Mouse (Mus musculus): ENCODE results near the gene Josd1. TPM values are rescaled to one million over a fixed set of nuclear protein-coding genes. Genes with fewer than 3 reads are reported as not detected.

Gene Josd1
- polyA plus RNA-seq, 1 experiment from 2014 or later = 13.8 TPM

DNA sequence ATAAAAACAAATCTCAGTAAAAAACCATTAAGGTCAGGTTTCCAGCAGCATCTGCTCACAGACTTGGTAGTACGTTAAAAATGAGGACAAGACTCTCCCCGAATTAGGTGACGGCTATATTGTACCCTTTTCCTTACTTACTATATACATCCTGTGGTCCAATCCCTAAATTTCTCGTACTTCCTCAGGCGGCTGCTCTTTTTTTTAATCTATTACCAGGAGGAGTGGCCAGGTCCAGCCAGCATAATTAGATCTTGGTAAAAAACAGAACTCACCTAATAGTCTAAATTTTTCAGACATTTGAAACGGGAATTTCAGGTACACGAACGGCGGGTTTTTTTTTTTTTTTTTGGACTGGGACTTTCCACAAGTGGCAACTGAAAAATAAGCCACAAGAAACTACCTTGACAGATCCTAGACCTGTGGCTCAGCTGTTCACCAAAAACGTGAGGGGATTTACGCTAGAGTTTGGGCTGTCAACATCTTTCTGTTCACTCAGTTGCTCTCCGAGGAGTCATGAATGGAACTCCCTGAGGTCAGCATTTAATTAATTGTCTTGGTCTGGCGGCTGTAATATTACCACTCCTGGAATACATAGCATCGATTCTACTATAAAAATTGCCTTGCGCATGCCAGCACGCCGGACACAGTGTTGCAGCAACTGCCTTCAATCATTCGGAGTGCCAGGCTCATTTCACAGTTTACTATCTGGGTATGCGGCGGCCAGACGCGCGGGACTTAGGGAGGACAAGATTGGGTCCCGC is 2.1 kb upstream of the Josd1 start:
- H3K4me2 ChIP-seq (ENCODE audit: low read length) = peak overlapping the region; percentile 98
- WGBS = 12% methylated on average over 24 of the region's 24 CpGs
- no peaks in the 10 kb centered on the region for H3K27me3 ChIP-seq (replicated peaks; ENCODE audit: control insufficient read depth, insufficient read depth, low read length)
- H3K27ac ChIP-seq (ENCODE audit: low read depth) = no peak overlapping the region
- peak overlapping the region; percentile 80 for H3K4me3 ChIP-seq (ENCODE audit: low read depth, low read length)
- ATAC-seq (replicated peaks; ENCODE audit: low FRiP score, low TSS enrichment, low read depth) (no peak), DNase-seq (ENCODE audit: low spot score) (no peak)
- H3K36me3 ChIP-seq (ENCODE audit: control insufficient read depth, insufficient read depth, low read length) = peaks cover 10% of the 10 kb centered on the region; the same call in 1 of the 2 replicates
- H3K9me3 ChIP-seq (ENCODE audit: control insufficient read depth, low read length) = no peaks in the 10 kb centered on the region
- H3K9ac ChIP-seq (ENCODE audit: low read length) = no peak overlapping the region
- H3K4me1 ChIP-seq (replicated peaks; ENCODE audit: control insufficient read depth, insufficient read depth, low read length) = peaks cover 35% of the 10 kb centered on the region

GRCm38 (mm10) chr15:79688268-79688956 is 693 bp upstream of the Josd1 start:
- Histone ChIP-seq H3K27ac (ENCODE audit: low read depth) (peak overlapping the region; percentile 91), H3K4me2 (ENCODE audit: low read length) (peak overlapping the region; percentile 73), H3K4me3 (ENCODE audit: low read depth, low read length) (peak overlapping the region; percentile 72), H3K27me3 (replicated peaks; ENCODE audit: control insufficient read depth, insufficient read depth, low read length) (no peaks in the 10 kb centered on the region), H3K9ac (ENCODE audit: low read length) (peak overlapping the region; percentile 78), H3K4me1 (replicated peaks; ENCODE audit: control insufficient read depth, insufficient read depth, low read length) (peaks cover 48% of the 10 kb centered on the region), H3K36me3 (ENCODE audit: control insufficient read depth, insufficient read depth, low read length) (no peaks in the 10 kb centered on the region), H3K9me3 (ENCODE audit: control insufficient read depth, low read length) (no peaks in the 10 kb centered on the region)
- WGBS = 5% methylated on average over 8 of the region's 8 CpGs
- ATAC-seq (replicated peaks; ENCODE audit: low FRiP score, low TSS enrichment, low read depth) (no peak), DNase-seq (ENCODE audit: low spot score) (no peak)

- under 1% methylated on average over 31 of the region's 33 CpGs for WGBS
- peaks cover 49% of the 10 kb centered on the region for H3K4me1 ChIP-seq (replicated peaks; ENCODE audit: control insufficient read depth, insufficient read depth, low read length)
- H3K4me2 ChIP-seq (ENCODE audit: low read length) = peak overlapping the region; percentile 73
- H3K27ac ChIP-seq (ENCODE audit: low read depth) = peak overlapping the region; percentile 91
- peak overlapping the region; percentile 78 for H3K9ac ChIP-seq (ENCODE audit: low read length)
- 0 out of 2 replicates have a peak, but pooled peaks cover 4% of the 10 kb centered on the region for H3K36me3 ChIP-seq (ENCODE audit: control insufficient read depth, insufficient read depth, low read length)
- H3K9me3 ChIP-seq (ENCODE audit: control insufficient read depth, low read length) = no peaks in the 10 kb centered on the region
- no peaks in the 10 kb centered on the region for H3K27me3 ChIP-seq (replicated peaks; ENCODE audit: control insufficient read depth, insufficient read depth, low read length)
- peak overlapping the region; percentile 72 for H3K4me3 ChIP-seq (ENCODE audit: low read depth, low read length)
- no peak for ATAC-seq (replicated peaks; ENCODE audit: low FRiP score, low TSS enrichment, low read depth)
- peak; percentile 81 for DNase-seq (ENCODE audit: low spot score)
Measured at GRCm38 (mm10) chr15:79687175-79687574, 544 bp downstream of the Josd1 start.

DNA sequence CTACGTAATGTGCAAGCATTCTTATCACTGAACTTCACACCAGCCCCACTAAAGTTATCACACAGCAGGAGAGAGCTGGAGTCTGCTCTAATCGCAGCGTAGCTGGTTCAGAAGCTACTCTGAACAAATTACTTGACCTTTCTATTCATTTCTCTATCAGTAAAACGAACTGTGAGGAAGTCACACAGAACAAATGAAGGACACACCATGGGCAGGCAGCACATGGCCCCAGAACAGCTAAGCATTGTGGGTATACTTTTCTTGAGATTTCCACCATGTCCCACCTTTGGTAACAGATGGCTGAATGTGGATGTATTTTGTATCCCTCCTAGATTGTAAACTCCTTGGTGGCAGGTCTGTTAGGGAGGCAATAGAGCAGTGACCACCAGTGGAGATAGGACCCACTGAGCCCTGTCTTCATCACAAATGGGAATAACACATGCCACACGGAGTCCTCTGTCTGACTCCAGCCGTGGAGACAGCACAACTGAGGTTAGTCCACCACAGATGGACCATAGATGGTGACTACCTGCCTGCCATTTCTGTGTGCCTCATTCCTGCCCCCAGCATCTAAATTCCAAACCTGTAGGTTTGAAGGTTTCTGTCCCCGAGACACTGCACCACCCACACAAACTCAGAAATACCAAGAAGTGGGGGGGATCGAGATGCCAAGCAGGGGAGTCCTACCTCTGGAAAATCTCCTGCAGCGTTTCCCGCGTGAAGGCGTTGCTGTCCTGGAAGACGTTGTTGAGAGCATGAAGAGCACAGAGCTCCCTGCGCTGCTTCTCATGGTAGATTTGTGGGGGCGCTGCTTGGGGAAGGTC is 1.5 kb downstream of the Josd1 start:
- Histone ChIP-seq H3K27ac (ENCODE audit: low read depth) (no peak overlapping the region), H3K27me3 (replicated peaks; ENCODE audit: control insufficient read depth, insufficient read depth, low read length) (no peaks in the 10 kb centered on the region), H3K36me3 (ENCODE audit: control insufficient read depth, insufficient read depth, low read length) (0 out of 2 replicates have a peak, but pooled peaks cover 4% of the 10 kb centered on the region), H3K4me3 (ENCODE audit: low read depth, low read length) (peak overlapping the region; percentile 72), H3K4me1 (replicated peaks; ENCODE audit: control insufficient read depth, insufficient read depth, low read length) (peaks cover 42% of the 10 kb centered on the region), H3K9ac (ENCODE audit: low read length) (peak overlapping the region; percentile 78), H3K9me3 (ENCODE audit: control insufficient read depth, low read length) (no peaks in the 10 kb centered on the region), H3K4me2 (ENCODE audit: low read length) (peak overlapping the region; percentile 73)
- DNase-seq (ENCODE audit: low spot score) (no peak), ATAC-seq (replicated peaks; ENCODE audit: low FRiP score, low TSS enrichment, low read depth) (no peak)
- 13% methylated on average over 15 of the region's 15 CpGs for WGBS

DNA sequence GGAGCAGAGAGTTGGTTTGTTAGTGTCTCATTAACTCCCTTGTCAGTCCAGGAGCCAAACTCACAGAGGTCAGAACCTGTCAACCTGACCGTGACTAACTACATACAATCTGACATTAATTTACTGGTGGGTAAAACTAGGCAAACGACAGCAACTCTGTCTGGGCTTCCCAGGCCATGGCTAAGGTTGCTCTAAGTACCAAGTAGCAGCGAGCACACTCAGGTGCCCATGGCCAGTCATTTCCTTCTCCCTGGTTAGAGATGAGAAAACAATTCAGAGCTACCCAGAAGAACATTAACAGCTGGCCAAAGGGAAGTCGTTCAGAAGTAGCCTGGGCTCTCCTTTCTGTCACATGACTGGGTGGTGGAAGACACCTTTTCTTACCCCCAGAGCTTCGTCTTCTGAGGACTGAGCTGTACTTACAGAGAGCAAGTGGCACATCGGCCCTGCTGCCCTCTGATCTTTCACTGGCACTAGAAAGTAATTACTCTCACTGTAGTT is 2.5 kb downstream of the Josd1 start:
- ATAC-seq (replicated peaks; ENCODE audit: low FRiP score, low TSS enrichment, low read depth) (no peak), DNase-seq (ENCODE audit: low spot score) (no peak)
- Histone ChIP-seq H3K27me3 (replicated peaks; ENCODE audit: control insufficient read depth, insufficient read depth, low read length) (no peaks in the 10 kb centered on the region), H3K4me2 (ENCODE audit: low read length) (peak overlapping the region; percentile 73), H3K36me3 (ENCODE audit: control insufficient read depth, insufficient read depth, low read length) (0 out of 2 replicates have a peak, but pooled peaks cover 4% of the 10 kb centered on the region), H3K27ac (ENCODE audit: low read depth) (no peak overlapping the region), H3K4me3 (ENCODE audit: low read depth, low read length) (peak overlapping the region; percentile 72), H3K9me3 (ENCODE audit: control insufficient read depth, low read length) (no peaks in the 10 kb centered on the region), H3K4me1 (replicated peaks; ENCODE audit: control insufficient read depth, insufficient read depth, low read length) (peaks cover 42% of the 10 kb centered on the region), H3K9ac (ENCODE audit: low read length) (peak overlapping the region; percentile 78)
- WGBS = 29% methylated on average over 6 of the region's 6 CpGs

GRCm38 (mm10) chr15:79684616-79685015 is 3.1 kb downstream of the Josd1 start:
- H3K4me2 ChIP-seq (ENCODE audit: low read length) = peak overlapping the region; percentile 73
- WGBS = 84% methylated on average over 6 of the region's 6 CpGs
- DNase-seq (ENCODE audit: low spot score) (no peak), ATAC-seq (replicated peaks; ENCODE audit: low FRiP score, low TSS enrichment, low read depth) (no peak)
- peak overlapping the region; percentile 72; the same call in 1 of the 2 replicates for H3K4me3 ChIP-seq (ENCODE audit: low read depth, low read length)
- 0 out of 2 replicates have a peak overlapping the region, but pooled peaks have one; percentile 78 for H3K9ac ChIP-seq (ENCODE audit: low read length)
- H3K27me3 ChIP-seq (replicated peaks; ENCODE audit: control insufficient read depth, insufficient read depth, low read length) = no peaks in the 10 kb centered on the region
- H3K27ac ChIP-seq (ENCODE audit: low read depth) = no peak overlapping the region
- H3K9me3 ChIP-seq (ENCODE audit: control insufficient read depth, low read length) = no peaks in the 10 kb centered on the region
- 0 out of 2 replicates have a peak, but pooled peaks cover 4% of the 10 kb centered on the region for H3K36me3 ChIP-seq (ENCODE audit: control insufficient read depth, insufficient read depth, low read length)
- H3K4me1 ChIP-seq (replicated peaks; ENCODE audit: control insufficient read depth, insufficient read depth, low read length) = peaks cover 42% of the 10 kb centered on the region

GRCm38 (mm10) chr15:79683707-79684465 is 3.8 kb downstream of the Josd1 start:
- Histone ChIP-seq H3K27me3 (replicated peaks; ENCODE audit: control insufficient read depth, insufficient read depth, low read length) (no peaks in the 10 kb centered on the region), H3K4me3 (ENCODE audit: low read depth, low read length) (0 out of 2 replicates have a peak overlapping the region, but pooled peaks have one; percentile 72), H3K4me1 (replicated peaks; ENCODE audit: control insufficient read depth, insufficient read depth, low read length) (peaks cover 42% of the 10 kb centered on the region), H3K9me3 (ENCODE audit: control insufficient read depth, low read length) (no peaks in the 10 kb centered on the region), H3K4me2 (ENCODE audit: low read length) (peak overlapping the region; percentile 73), H3K9ac (ENCODE audit: low read length) (no peak overlapping the region), H3K27ac (ENCODE audit: low read depth) (no peak overlapping the region), H3K36me3 (ENCODE audit: control insufficient read depth, insufficient read depth, low read length) (0 out of 2 replicates have a peak, but pooled peaks cover 4% of the 10 kb centered on the region)
- ATAC-seq (replicated peaks; ENCODE audit: low FRiP score, low TSS enrichment, low read depth) (no peak), DNase-seq (ENCODE audit: low spot score) (no peak)
- 65% methylated on average over 19 of the region's 19 CpGs for WGBS

All from intestine, embryonic 14.5 days (tissue).